Mouse (Mus musculus) CD4-positive naive resting alpha-beta T cell, adult 57 days (primary cell): ENCODE measurements around the gene Lrrc19. TPM values are rescaled to one million over a fixed set of nuclear protein-coding genes. Genes with fewer than 3 reads are reported as not detected.

ENCODE experiments used
- total RNA-seq: library from RNA; stranded (reverse); gene quantifications from one replicate; pipeline ENCODE4 v1.2.4, GENCODE M21; 2023

Lrrc19 gene
- not detected for total RNA-seq

DNA sequence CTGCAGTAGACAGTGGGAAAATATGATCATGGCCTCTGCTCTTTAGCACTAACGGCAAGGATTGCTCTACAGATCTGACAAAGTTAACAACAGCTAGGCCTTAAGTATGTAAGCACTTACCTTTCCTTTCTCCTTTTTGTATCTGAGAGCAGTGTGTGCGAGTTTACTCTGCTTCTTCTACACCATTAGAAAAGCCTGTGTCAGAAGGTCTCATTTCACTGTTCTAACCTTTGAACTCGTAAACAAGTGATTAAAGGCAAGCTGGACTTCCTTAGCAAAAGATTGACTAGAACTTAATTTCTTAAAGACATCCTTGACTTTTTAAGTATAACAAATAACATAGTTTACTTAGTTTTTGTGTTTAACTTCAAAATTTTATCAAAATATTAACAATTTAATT is at the start of gene Lrrc19:
Lrrc19 (minus strand) TSS at position 225 of the 400 bp plus-strand sequence.

DNA sequence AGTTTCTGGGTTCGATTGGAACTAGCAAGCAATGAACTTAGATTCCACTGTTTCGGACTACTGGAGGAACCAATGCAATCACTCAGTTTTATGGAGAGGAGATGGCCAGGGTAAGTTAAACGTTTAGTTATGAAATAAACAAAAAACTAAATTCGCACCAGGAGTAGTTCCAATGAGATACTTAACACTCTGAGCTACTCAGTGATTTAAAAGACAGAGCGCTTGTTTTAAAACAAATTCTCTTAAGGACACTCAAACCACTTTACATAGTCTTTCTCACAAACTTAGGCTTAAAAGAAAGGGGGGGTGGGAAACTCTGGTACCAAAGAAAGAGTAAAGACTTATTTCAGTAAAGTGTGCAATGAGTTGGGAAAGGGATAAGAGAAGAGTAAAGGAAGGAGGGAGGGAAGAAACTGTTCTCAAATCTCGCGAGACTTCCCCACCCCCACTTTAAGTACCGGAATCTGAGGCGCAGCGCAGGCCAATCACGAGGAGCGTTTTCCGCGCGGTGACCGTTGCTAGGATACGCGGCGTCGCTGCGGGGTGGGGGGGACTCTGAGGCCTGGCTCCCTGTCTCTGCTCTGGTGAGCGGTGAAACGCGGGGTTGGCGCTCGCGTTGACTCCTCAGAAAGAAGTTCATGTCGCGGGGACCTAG is 35.8 kb downstream of the Lrrc19 start, which contains the start of gene Ift74:
Ift74 (plus strand) TSS at position 520 of the 655 bp plus-strand sequence.

DNA sequence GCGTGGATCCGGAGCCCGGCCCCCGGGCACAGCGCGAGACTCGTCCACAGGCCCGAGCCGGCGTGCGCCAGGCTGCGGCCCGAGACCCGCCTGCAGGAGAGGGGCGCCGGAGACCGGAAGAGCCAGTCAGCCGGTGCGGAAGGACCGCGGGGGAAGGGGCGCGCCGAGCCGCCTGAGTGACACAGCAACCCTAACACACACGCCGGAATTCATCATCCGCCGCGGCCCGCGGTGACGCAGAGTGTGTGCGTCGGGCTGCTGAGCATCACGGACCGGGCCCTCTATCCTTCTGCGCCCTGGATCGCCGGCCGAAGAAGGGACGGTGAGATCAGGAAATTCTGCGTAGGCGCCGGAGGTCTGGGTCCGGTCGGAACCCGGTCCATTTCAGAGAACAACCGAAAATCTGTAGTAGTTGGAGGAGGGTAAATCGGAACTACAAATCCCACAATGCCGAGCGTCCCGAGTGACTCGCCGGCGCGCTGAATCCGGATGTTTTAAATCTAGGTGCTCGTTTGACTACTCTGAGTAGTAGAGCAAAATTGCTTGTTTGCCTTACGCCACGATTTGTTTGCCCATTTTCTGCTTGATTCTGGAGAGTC is 46.8 kb downstream of the Lrrc19 start, which contains the start of gene Plaa:
Plaa (minus strand) TSS at position 214 of the 599 bp plus-strand sequence.

Other genes with a start within 250 kb of the Lrrc19 start
- gene Gm10306, start 93.6 kb downstream of the Lrrc19 start, total RNA-seq, result not detected
- gene Caap1, start 93.3 kb downstream of the Lrrc19 start, total RNA-seq, result 13.5 TPM
- 47.9 TPM for gene Plaa, start 46.9 kb downstream of the Lrrc19 start, total RNA-seq
- 3.2 TPM for gene Ift74, start 35.7 kb downstream of the Lrrc19 start, total RNA-seq
- gene Tek, start 89.1 kb upstream of the Lrrc19 start, total RNA-seq, result 0.21 TPM